Mouse (Mus musculus): ENCODE results near the gene Fars2. TPM values are rescaled to one million over a fixed set of nuclear protein-coding genes. Genes with fewer than 3 reads are reported as not detected.
A peak's percentile ranks its signal among the peaks of the same experiment; 100 is the strongest.

The Fars2 gene
- polyA plus RNA-seq, 1 experiment from 2014 or later = 31.4 TPM

DNA sequence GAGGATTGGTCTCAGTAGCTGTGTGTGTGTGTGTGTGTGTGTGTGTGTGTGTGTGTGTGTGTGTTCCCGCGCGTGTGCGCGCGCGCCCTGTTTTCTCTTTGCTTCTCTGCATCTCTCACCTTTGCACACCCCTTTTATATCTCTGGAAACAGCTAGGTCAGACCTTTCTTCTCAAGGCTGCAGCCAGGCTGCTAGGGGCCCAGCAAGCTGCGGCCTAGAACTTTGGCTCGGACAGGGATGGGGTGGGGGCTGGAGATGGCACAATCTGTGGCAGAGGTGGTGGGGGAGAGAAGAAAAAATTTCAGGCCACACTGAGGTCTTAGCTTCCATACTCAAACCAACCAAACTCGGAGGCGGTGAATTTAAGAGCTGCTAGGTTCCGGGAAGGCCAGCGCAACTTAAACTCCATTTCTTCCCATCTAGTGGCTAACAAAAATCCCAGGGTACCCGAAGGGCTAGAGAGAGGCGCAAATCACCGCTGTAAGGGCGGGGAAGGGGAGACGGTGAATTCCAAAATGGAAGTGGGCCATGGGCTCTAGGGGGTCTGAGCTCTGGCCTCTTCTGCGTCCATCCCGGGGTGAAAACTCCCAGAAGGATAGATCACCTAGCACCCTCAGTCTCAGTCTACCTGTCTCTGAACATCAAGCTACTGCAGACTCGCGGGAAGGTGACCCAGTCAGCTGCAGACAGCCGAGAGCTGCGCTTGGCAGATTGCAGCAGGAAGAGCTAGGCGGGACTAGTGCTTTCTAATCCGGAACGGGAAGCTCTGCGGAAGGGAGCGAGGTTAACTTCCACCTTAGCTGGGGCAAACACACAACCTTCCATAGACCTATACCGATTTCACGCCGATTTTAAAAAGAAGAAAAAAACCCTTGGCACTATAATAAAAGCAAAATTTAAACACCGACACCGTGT is 614.1 kb downstream of the Fars2 start:
- no peak for DNase-seq
- ATAC-seq (ENCODE audit: low read depth) = no peak
- Histone ChIP-seq H3K4me1 (replicated peaks) (peaks cover 19% of the 10 kb centered on the region), H3K9ac (peak overlapping the region; percentile 22), H3K4me2 (peak overlapping the region; percentile 60), H3K27me3 (peaks cover 100% of the 10 kb centered on the region), H3K4me3 (replicated peaks) (peak overlapping the region; percentile 42), H3K36me3 (no peaks in the 10 kb centered on the region), H3K27ac (no peak overlapping the region; the same call in 1 of the 2 replicates), H3K9me3 (replicated peaks) (no peaks in the 10 kb centered on the region)
- WGBS (ENCODE audit: insufficient replicate concordance) = 4% methylated on average over 34 of the region's 34 CpGs

DNA sequence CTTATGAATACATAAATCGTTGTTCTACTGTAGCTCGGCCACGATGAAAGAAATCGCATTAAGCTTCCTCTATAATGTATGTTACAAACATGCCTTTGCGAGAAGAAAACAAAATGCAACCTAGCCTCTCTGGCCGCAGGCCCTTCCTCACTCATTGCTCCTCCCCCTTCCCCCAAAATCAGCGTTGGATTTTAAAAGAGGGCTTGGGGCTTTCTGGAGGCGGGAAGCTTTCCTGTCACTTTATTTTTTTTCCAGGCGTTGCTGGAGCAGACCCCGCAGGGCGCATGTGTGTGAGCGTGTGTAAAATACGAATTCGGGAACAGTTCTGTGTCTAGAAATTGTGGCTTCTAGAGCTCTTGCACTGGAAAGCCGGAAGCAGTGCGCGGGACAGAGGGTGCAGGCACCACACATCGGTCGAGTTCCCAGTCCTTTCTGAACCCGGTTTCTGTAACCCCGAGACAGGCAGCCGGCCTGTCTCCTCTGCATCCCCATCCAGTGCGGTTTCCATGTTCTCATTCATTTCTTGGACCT is 614.8 kb downstream of the Fars2 start:
- peak overlapping the region; percentile 42 for H3K4me3 ChIP-seq (replicated peaks)
- WGBS (ENCODE audit: insufficient replicate concordance) = under 1% methylated on average over 23 of the region's 23 CpGs
- no peaks in the 10 kb centered on the region for H3K9me3 ChIP-seq (replicated peaks)
- ATAC-seq (ENCODE audit: low read depth) = no peak
- DNase-seq = no peak
- H3K4me1 ChIP-seq (replicated peaks) = peaks cover 18% of the 10 kb centered on the region
- peaks cover 100% of the 10 kb centered on the region for H3K27me3 ChIP-seq
- peak overlapping the region; percentile 60 for H3K4me2 ChIP-seq
- no peak overlapping the region for H3K9ac ChIP-seq
- no peaks in the 10 kb centered on the region for H3K36me3 ChIP-seq
- no peak overlapping the region; the same call in 1 of the 2 replicates for H3K27ac ChIP-seq

DNA sequence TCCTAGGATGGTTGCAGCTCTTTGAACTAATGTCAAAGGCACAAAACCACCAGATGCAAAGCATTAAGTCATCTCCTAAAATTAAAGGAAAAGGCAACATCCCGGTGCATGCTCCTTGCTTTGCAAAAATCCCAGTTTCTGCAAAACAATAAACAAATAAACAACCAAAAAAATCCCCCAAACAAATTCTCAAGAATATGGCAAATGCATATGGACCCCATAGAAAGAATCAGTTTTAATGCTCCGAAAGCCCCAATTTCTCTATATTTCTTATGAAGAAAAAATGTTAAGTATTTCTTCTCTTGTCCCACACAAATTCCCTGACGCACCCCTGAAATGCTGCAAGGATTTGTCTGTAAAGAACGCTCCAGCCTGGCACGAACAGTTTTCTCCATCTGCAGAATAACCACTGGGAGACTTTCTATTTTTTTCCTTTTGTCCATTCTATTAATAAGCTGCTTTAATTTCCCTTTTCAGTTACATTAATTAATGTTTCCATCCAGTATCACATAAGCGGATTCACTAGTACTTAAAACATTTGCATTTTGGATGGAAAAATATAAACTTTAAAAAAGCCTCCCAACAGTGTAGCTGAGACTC is 615.8 kb downstream of the Fars2 start:
- WGBS (ENCODE audit: insufficient replicate concordance) = 10% methylated on average over 6 of the region's 6 CpGs
- Histone ChIP-seq H3K27ac (no peak overlapping the region), H3K27me3 (peaks cover 98% of the 10 kb centered on the region), H3K4me2 (peak overlapping the region; percentile 60; the same call in 1 of the 2 replicates), H3K9me3 (replicated peaks) (no peaks in the 10 kb centered on the region), H3K4me1 (replicated peaks) (peaks cover 12% of the 10 kb centered on the region; the same call in 1 of the 2 replicates), H3K36me3 (no peaks in the 10 kb centered on the region), H3K4me3 (replicated peaks) (peak overlapping the region; percentile 42; the same call in 1 of the 2 replicates), H3K9ac (no peak overlapping the region)
- ATAC-seq (ENCODE audit: low read depth) (no peak), DNase-seq (no peak)

DNA sequence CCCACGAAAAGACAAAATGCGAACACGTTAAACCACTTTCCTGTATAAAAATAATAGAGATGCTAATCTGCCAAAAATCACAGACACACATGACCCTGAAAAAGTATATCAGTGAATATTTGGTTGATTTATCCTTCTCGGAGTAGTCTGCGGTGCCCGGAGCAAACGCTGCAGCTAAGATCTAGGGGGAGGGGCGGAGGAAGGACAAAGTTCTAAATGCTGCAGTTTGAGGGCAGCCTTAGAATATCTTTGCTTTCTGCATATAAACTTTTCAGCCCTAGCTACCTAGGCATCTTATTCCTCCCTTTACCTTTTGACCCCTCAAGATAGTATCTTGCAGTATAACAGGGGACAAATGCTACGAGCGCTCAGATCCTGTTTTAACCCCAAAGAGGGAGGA is 616.4 kb downstream of the Fars2 start:
- Histone ChIP-seq H3K27me3 (peaks cover 95% of the 10 kb centered on the region), H3K4me2 (0 out of 2 replicates have a peak overlapping the region, but pooled peaks have one; percentile 63), H3K4me1 (replicated peaks) (peaks cover 12% of the 10 kb centered on the region; the same call in 1 of the 2 replicates), H3K9ac (no peak overlapping the region), H3K4me3 (replicated peaks) (peak overlapping the region; percentile 49), H3K36me3 (no peaks in the 10 kb centered on the region), H3K27ac (no peak overlapping the region), H3K9me3 (replicated peaks) (no peaks in the 10 kb centered on the region)
- DNase-seq (no peak), ATAC-seq (ENCODE audit: low read depth) (no peak)
- WGBS (ENCODE audit: insufficient replicate concordance) = 3% methylated on average over 10 of the region's 10 CpGs

DNA sequence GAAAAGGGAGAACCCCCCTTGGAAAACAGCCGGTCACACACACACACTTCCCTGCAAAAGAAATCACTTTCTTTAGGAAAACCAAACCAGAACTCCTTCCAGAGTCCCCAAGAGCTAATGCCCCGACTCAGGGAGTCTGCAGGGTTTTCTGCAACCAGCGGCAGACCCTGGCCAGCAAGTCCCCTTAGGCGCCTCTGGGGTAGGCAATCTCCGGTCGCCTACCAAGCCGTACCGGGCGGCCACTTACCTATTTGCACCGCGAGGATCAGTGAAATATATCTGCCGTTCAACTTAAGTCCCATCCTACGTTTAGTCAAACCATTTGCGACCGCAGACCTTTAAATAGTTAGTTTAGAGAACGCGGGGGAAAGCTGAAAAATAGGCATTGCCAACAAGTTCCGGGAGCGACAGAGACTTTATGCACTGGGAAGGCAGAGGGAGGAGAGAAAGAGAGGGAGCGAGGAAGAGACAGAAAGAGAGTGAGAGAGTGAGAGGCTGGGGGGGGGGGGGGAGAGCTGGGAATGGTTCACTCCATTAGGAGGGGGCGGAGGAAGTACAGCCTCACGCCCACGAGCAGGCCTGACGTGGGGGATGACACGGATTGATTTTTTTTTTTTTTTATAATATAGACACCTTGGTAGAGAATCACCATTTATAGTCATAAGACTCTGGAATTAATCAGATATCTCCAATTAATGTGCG is 616.9 kb downstream of the Fars2 start:
- H3K4me1 ChIP-seq (replicated peaks) = peaks cover 12% of the 10 kb centered on the region; the same call in 1 of the 2 replicates
- no peak for ATAC-seq (ENCODE audit: low read depth)
- peaks cover 89% of the 10 kb centered on the region for H3K27me3 ChIP-seq
- H3K4me3 ChIP-seq (replicated peaks) = peak overlapping the region; percentile 49
- H3K9ac ChIP-seq = no peak overlapping the region
- WGBS (ENCODE audit: insufficient replicate concordance) = under 1% methylated on average over 26 of the region's 26 CpGs
- no peak overlapping the region for H3K27ac ChIP-seq
- H3K9me3 ChIP-seq (replicated peaks) = no peaks in the 10 kb centered on the region
- DNase-seq = no peak
- peak overlapping the region; percentile 63 for H3K4me2 ChIP-seq
- no peaks in the 10 kb centered on the region for H3K36me3 ChIP-seq

DNA sequence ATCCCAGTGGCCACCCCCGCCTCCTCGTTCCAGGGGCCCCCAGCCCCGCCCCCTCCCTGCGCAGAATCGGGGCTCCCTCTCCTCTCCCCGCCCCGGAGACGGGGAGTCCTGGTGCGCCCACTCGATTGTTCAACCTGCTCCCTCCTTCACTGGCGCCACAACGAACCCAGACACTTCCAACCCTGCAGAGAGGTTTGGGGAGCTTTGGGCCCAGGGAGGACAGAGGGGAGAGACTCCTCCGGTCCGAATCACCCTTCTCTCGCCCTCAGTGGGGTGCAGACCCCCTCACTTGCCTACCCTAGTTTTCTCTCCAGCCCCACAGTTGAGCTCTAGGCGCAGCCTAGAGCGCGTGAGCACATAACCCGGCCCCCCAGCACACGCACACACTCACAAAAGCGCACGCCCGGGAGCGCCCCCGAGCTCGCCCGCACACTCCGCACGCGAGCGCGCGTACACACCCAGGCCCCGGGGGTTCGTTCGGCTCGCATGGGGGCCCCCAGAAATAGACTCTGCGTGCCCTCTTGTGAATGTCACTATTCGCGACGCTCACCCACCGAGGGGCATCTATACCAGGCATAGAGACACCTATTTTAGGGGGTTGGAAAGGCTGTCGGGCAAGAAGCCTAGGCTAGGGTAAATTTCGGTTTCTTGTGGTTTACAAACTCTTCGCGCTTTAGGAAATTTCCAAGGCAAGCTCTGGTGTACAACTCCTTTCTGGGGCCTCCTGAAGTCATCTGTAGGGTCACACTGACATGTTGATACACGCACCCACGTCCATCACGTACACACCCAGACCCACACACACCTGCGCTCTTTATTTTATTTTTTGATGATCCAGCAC is 617.7 kb downstream of the Fars2 start, which contains the start of gene Nrn1:
TSS of gene Nrn1 (minus strand) at position 401 of the 841 bp plus-strand sequence.
- Histone ChIP-seq H3K4me3 (replicated peaks) (peak within 1 kb of the TSS; percentile 49), H3K9me3 (replicated peaks) (no peaks in the 10 kb centered on the region), H3K36me3 (no peaks in the 10 kb centered on the region), H3K4me2 (peak within 1 kb of the TSS; percentile 63), H3K27ac (no peak within 1 kb of the TSS), H3K9ac (peak within 1 kb of the TSS; percentile 26; the same call in 1 of the 2 replicates), H3K4me1 (replicated peaks) (peaks cover 12% of the 10 kb centered on the region; the same call in 1 of the 2 replicates), H3K27me3 (peaks cover 81% of the 10 kb centered on the region)
- ATAC-seq (ENCODE audit: low read depth) (no peak), DNase-seq (no peak)
- WGBS (ENCODE audit: insufficient replicate concordance) = 2% methylated on average over 50 of the region's 50 CpGs

DNA sequence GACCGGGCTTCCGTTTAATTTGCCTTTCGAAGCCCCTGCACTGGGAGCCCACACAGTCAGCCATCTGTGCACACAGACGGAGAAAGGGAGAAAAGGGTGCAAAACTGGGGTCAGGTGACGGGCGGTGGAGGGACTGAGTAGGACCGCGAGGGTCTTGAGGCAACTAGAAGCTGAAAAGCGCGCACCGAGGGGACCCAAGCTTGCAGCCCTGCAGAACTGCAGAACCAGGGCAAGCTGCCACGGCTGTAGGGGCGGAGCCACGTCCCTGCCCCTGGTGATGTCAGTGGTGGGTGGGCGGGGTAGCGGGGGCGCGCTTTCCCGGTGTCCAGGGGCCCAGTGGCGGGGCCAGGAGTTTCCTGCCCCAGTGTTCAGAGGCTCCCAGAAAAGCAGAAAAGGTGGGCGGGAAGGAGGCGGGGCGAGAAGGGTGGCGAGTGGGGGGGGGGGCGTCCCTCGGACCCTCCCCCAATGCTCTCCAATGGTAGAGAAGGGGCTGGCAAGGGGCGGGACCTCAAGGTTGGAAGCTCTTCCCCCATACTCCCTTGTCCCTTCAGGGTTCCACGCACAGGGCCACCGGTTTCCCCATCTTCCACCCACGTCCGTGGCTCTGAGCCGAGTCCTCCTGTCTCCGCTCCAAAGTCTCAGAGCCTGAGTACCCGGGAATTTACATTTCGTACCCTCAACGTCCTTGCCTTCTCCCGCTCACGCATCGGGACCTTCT is 618.8 kb downstream of the Fars2 start:
- under 1% methylated on average over 35 of the region's 39 CpGs for WGBS (ENCODE audit: insufficient replicate concordance)

DNA sequence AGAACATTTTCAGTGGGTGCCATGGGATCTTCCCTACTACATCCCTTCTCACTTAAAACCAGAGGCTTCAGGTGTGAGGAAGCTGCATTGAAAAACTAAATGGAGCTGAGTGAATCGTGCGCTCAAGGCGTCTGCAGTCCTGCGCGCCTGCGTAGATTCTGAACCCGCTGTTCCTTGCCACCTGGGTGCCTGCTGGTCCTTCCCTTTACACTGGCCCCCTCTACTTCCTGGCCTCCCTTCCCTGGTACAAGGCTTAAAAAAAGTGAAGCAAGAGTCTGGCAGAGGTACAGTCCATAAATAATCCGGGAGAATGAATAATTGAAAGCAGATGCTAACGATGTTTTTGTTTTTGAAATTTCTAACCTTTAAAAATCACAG is 619.4 kb downstream of the Fars2 start:
- Histone ChIP-seq H3K27me3 (peaks cover 64% of the 10 kb centered on the region), H3K27ac (no peak overlapping the region), H3K9me3 (replicated peaks) (no peaks in the 10 kb centered on the region), H3K4me1 (replicated peaks) (peaks cover 12% of the 10 kb centered on the region; the same call in 1 of the 2 replicates), H3K36me3 (no peaks in the 10 kb centered on the region), H3K9ac (no peak overlapping the region), H3K4me2 (peak overlapping the region; percentile 63), H3K4me3 (replicated peaks) (peak overlapping the region; percentile 49)
- 12% methylated on average over 9 of the region's 9 CpGs for WGBS (ENCODE audit: insufficient replicate concordance)
- ATAC-seq (ENCODE audit: low read depth) (peak; percentile 16; the same call in 1 of the 2 replicates), DNase-seq (no peak)

More for the DNA sequence above, 618.8 kb downstream of the Fars2 start:
- peak overlapping the region; percentile 63 for H3K4me2 ChIP-seq
- H3K36me3 ChIP-seq = no peaks in the 10 kb centered on the region
- ATAC-seq (ENCODE audit: low read depth) (peak; percentile 79), DNase-seq (no peak)
- no peak overlapping the region; the same call in 1 of the 2 replicates for H3K9ac ChIP-seq
- H3K4me1 ChIP-seq (replicated peaks) = peaks cover 12% of the 10 kb centered on the region; the same call in 1 of the 2 replicates
- H3K27ac ChIP-seq = no peak overlapping the region
- peaks cover 70% of the 10 kb centered on the region for H3K27me3 ChIP-seq
- H3K9me3 ChIP-seq (replicated peaks) = no peaks in the 10 kb centered on the region
- peak overlapping the region; percentile 49 for H3K4me3 ChIP-seq (replicated peaks)

DNA sequence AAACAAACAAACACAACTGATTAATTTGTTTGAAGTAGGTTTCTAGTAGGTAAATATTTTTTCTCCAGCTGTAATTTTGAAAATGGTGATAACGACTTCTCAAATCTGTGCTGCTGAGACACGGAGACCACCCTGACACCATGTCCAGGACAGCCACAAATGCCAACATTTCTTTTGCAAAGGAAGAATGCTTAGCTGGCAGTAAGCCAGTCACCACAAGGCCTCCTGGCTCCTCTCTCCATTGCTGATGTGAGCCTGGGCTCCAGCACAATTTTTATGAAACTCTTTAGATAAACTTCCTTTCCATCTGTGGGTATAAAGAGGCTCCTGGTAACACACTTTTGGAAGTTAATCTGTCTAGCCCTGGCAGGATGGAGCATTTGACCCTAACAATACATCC is 632.8 kb downstream of the Fars2 start:
- WGBS (ENCODE audit: insufficient replicate concordance) = 50% methylated on average over 2 of the region's 2 CpGs
- H3K4me1 ChIP-seq (replicated peaks) = no peaks in the 10 kb centered on the region
- ATAC-seq (ENCODE audit: low read depth) (no peak), DNase-seq (no peak)
- no peak overlapping the region for H3K4me3 ChIP-seq (replicated peaks)
- H3K36me3 ChIP-seq = no peaks in the 10 kb centered on the region
- no peak overlapping the region for H3K9ac ChIP-seq
- H3K27ac ChIP-seq = no peak overlapping the region
- H3K4me2 ChIP-seq = no peak overlapping the region
- H3K9me3 ChIP-seq (replicated peaks) = no peaks in the 10 kb centered on the region
- H3K27me3 ChIP-seq = no peaks in the 10 kb centered on the region

DNA sequence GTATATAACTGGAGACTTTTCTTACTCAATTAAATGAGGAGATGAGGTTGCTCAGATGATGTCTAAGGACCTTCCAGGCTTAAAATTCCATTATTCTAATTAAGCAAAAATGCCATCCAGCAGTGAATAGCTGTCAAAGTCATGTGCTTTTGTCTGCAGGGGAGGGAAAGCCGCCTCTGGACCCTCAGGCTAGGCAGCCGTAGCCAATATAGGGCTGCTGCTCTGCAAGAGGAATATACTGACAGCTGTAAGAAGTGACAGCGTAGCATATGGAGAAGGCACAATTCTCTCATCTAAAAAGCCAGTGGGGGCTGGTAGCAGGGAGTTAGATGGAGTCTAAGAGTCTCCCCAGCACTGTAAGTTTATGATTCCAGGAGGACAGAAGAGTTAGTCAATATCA is 634.6 kb downstream of the Fars2 start:
- no peak for DNase-seq
- Histone ChIP-seq H3K9me3 (replicated peaks) (no peaks in the 10 kb centered on the region), H3K4me1 (replicated peaks) (no peaks in the 10 kb centered on the region), H3K4me3 (replicated peaks) (no peak overlapping the region), H3K27me3 (no peaks in the 10 kb centered on the region), H3K4me2 (no peak overlapping the region), H3K27ac (no peak overlapping the region), H3K9ac (no peak overlapping the region), H3K36me3 (no peaks in the 10 kb centered on the region)
- WGBS (ENCODE audit: insufficient replicate concordance) = 64% methylated on average over 3 of the region's 3 CpGs
- ATAC-seq (ENCODE audit: low read depth) = no peak

Measured in liver, embryonic 13.5 days (tissue).